Mouse (Mus musculus) neural tube, embryonic 13.5 days (tissue): ENCODE measurements around the gene Ppp1r13l. TPM values are rescaled to one million over a fixed set of nuclear protein-coding genes. Genes with fewer than 3 reads are reported as not detected.

Experiments used
- ATAC-seq: fragments of 200-750 bp; cut with Nextera tagmentation; 2 replicates; pipeline ENCODE4 v1.8.0; 2017; ENCODE audit warnings: low read depth, mild to moderate bottlenecking, moderate TSS enrichment, moderate library complexity
- H3K27ac ChIP-seq: fragments of 300-500 bp; sonication (generic); replicated peaks from 2 replicates; pipeline ENCODE4 v1.5.1; 2015; ENCODE audit warnings: moderate library complexity, mild to moderate bottlenecking, inconsistent platforms
- H3K27me3 ChIP-seq: fragments of 300-500 bp; sonication (generic); 2 replicates; pipeline ENCODE4 v1.6.1; 2015; ENCODE audit warnings: mild to moderate bottlenecking, inconsistent platforms
- H3K36me3 ChIP-seq: fragments of 300-500 bp; sonication (generic); 2 replicates; pipeline ENCODE4 v1.6.1; 2015; ENCODE audit warnings: mild to moderate bottlenecking, inconsistent platforms
- H3K4me1 ChIP-seq: fragments of 300-500 bp; sonication (generic); replicated peaks from 2 replicates; pipeline ENCODE4 v1.6.1; 2015; ENCODE audit warnings: inconsistent platforms
- H3K4me2 ChIP-seq: fragments of 300-500 bp; sonication (generic); 2 replicates; pipeline ENCODE4 v1.6.1; 2015; ENCODE audit warnings: inconsistent platforms, mild to moderate bottlenecking, moderate library complexity
- H3K4me3 ChIP-seq: fragments of 300-500 bp; sonication (generic); 2 replicates; pipeline ENCODE4 v1.5.1; 2015; ENCODE audit warnings: mild to moderate bottlenecking, inconsistent platforms
- H3K9ac ChIP-seq: fragments of 300-500 bp; sonication (generic); 2 replicates; pipeline ENCODE4 v1.6.1; 2015; ENCODE audit warnings: moderate library complexity, mild to moderate bottlenecking, inconsistent platforms
- H3K9me3 ChIP-seq: fragments of 300-500 bp; sonication (generic); 2 replicates; pipeline ENCODE4 v1.6.1; 2016; ENCODE audit warnings: inconsistent platforms
- WGBS: fragments of 180-500 bp; shearing (Covaris S2); methylation state at CpG from one replicate; pipeline ENCODE4 v1.1.7; 2015; 5-methylcytosine and 5-hydroxymethylcytosine counted together
- polyA plus RNA-seq: library from polyadenylated mRNA; unstranded; fragments of >200 nt; fragmentation: Nextera tagmentation; extraction: Ambion mirVana; gene quantifications from 2 replicates; pipeline ENCODE4 v1.2.1, GENCODE M21; 2015

Ppp1r13l gene
- polyA plus RNA-seq, 1 experiment from 2014 or later: 1.2 TPM

DNA sequence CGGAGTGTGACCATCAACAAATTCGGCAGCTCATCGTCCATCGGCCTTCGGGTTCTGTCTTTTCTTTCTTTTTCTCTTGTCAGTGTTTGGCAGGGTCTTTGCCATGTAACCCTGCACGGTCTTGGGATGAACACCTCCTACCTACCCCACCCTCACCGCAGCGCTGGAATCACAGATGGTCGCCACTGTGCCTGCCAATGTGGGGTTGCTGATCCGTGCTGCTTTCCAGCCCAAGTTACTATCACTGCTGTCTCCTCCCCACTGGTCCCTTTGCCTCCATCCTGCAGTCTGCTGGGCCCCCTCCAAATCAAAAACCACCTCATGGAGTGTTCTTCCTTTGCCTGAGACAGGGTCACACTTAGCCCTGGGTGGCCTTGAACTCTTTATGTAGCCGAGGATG lies 35.3 kb upstream of the Ppp1r13l start:
- whole genome bisulfite sequencing: 82% methylated on average over 11 of the region's 11 CpGs
- Histone ChIP-seq H3K4me2 (no peak overlapping the region), H3K9ac (no peak overlapping the region), H3K27ac (no peak overlapping the region), H3K9me3 (no peaks in the 10 kb centered on the region), H3K36me3 (no peaks in the 10 kb centered on the region), H3K4me1 (peaks cover 34% of the 10 kb centered on the region), H3K27me3 (0 out of 2 replicates have a peak, but pooled peaks cover 5% of the 10 kb centered on the region), H3K4me3 (no peak overlapping the region)
- no peak for ATAC-seq

DNA sequence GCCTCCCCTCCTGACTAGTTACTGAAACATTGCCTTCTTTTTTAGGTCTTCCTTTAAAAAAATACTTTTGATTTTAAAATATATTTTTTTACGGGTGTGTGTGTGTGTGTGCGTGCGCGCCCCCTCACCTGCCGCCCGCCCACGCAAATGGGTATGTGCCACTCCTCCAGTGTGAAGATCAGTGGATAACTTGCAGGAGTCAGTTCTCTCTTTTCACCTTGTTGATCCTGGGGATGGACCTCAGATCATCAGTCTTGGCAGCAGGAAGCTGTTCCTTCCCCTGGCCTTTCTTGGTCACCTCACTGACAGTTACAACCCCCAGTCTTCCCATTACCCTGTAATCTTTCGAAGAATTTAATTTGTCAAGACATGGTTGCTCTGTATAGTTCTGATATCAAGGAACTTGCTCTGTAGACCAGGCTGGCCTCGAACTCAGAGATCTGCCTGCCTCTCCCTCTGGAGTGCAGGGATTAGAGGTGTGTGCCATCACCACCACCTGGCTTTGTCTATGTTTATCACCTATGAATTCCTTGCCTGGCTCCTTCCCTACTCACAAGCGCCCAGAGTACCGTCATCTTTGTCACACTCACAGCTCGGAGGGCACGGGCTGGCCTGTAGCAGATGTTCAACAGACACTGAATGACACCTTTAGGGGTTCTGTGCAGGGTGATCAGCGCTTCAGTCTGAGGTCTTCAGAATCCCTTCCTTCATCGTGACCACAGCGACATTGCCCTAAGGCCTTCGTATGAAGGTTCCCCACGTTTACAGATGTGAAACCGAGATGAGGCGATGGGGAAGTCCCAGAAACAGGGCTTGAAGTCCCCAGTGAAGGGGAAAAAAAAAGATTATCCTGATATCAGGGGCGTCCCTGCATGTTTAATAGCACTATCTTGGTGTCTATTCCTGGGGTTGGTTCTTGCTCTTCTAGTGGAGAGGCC lies 34.0 kb upstream of the Ppp1r13l start:
- Histone ChIP-seq H3K4me2 (peak overlapping the region; percentile 72; the same call in 1 of the 2 replicates), H3K27ac (no peak overlapping the region), H3K9me3 (no peaks in the 10 kb centered on the region), H3K4me3 (no peak overlapping the region), H3K9ac (no peak overlapping the region), H3K27me3 (0 out of 2 replicates have a peak, but pooled peaks cover 5% of the 10 kb centered on the region), H3K4me1 (peaks cover 24% of the 10 kb centered on the region), H3K36me3 (no peaks in the 10 kb centered on the region)
- no peak for ATAC-seq
- 73% methylated on average over 21 of the region's 21 CpGs for WGBS

DNA sequence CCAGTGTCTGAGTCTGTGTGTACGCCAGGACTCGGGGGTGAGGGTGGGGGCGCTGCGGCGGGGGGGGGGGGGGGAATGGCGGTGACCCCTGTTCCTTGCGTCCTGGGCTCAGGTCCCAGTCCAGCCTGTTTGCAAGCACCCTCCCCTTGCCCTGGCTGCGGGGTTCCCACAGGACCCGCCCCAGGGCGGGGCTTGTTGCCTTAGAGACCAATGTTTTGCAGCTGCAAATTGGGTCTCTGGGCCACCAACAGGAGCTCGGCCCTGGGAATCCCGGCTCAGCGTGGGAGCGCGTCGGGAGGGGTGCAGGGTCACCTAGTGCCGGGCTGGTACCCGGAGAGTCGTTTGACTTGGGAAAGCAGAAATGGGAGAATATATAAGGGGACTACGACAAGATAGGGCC lies 33.2 kb upstream of the Ppp1r13l start:
- peaks cover 20% of the 10 kb centered on the region for H3K4me1 ChIP-seq
- H3K27ac ChIP-seq: peak overlapping the region; percentile 64
- peak overlapping the region; percentile 72 for H3K4me2 ChIP-seq
- peak overlapping the region; percentile 60 for H3K9ac ChIP-seq
- no peaks in the 10 kb centered on the region for H3K9me3 ChIP-seq
- H3K4me3 ChIP-seq: peak overlapping the region; percentile 39
- H3K27me3 ChIP-seq: 0 out of 2 replicates have a peak, but pooled peaks cover 5% of the 10 kb centered on the region
- WGBS: 0% methylated on average over 18 of the region's 20 CpGs
- H3K36me3 ChIP-seq: no peaks in the 10 kb centered on the region
- peak; percentile 46 for ATAC-seq

DNA sequence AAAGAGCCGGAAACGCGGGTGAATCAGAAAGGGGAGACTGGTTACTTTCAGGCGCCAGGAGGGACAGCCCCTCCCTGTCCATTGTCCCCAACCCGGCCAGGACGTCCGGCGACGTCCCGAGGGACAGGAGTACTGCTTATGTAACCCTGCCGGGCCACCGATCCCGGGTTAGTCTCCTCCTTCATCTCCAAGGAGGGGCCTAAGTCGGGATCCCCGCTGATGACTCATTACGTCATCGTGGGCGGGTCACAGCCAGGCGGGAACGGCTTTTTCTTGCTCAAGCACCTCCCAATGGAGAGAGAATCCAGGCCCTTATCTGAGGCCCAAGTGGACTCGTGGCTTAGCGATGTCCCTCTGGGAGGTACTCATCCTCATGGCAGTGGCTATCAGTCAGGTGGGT lies 32.4 kb upstream of the Ppp1r13l start:
- WGBS: under 1% methylated on average over 22 of the region's 22 CpGs
- peak; percentile 56 for ATAC-seq
- H3K9ac ChIP-seq: peak overlapping the region; percentile 60
- peak overlapping the region; percentile 72 for H3K4me2 ChIP-seq
- H3K4me3 ChIP-seq: peak overlapping the region; percentile 39
- H3K27me3 ChIP-seq: 0 out of 2 replicates have a peak, but pooled peaks cover 5% of the 10 kb centered on the region
- H3K27ac ChIP-seq: peak overlapping the region; percentile 64
- peaks cover 20% of the 10 kb centered on the region for H3K4me1 ChIP-seq
- H3K9me3 ChIP-seq: no peaks in the 10 kb centered on the region
- H3K36me3 ChIP-seq: no peaks in the 10 kb centered on the region

DNA sequence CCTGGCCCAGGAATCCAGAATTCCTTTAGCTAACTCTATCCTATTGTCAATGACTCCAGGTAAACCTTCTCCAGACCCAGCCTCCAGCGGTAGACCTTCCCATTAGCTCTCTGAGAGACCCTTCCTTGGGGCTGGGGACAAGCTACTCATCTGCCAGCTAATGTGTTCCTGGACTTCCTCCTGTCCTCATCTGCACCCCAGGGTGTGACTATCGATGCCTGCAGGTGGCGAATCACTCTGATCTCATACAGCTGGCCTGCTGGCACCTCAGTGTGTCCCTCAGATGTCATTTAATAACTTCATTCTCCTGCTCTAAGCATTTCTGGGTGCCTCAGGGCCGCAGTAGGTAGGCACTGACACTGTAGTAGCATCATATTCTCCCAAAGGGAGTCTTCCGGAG lies 31.8 kb upstream of the Ppp1r13l start:
- Histone ChIP-seq H3K4me2 (peak overlapping the region; percentile 72), H3K9me3 (no peaks in the 10 kb centered on the region), H3K36me3 (no peaks in the 10 kb centered on the region), H3K4me3 (no peak overlapping the region), H3K27ac (no peak overlapping the region), H3K4me1 (peaks cover 20% of the 10 kb centered on the region), H3K27me3 (no peaks in the 10 kb centered on the region), H3K9ac (peak overlapping the region; percentile 60; the same call in 1 of the 2 replicates)
- no peak for ATAC-seq
- 84% methylated on average over 5 of the region's 5 CpGs for WGBS

DNA sequence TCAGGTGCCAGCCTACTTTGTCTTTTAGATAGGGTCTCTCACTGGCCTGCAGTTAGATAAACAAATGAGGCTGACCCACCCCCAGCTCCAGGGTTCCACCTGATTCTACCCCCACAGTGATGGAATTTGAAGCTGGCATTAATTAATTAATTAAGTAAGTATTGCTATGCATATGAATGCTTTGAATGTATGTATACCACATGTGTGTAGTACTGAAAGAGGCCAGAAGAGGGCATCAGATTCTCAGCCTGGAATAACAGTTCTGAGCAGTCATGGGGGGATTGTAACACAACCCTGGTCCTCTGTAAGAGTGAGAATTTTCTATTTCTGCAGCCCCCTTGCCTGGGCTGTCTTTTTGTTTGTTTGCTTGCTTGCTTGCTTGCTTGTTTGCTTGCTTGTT lies 31.1 kb upstream of the Ppp1r13l start:
- no peak for ATAC-seq
- no peaks in the 10 kb centered on the region for H3K36me3 ChIP-seq
- H3K27me3 ChIP-seq: no peaks in the 10 kb centered on the region
- no peak overlapping the region for H3K27ac ChIP-seq
- no peaks in the 10 kb centered on the region for H3K9me3 ChIP-seq
- H3K4me3 ChIP-seq: no peak overlapping the region
- H3K4me1 ChIP-seq: peaks cover 22% of the 10 kb centered on the region
- no peak overlapping the region for H3K9ac ChIP-seq
- no peak overlapping the region for H3K4me2 ChIP-seq

DNA sequence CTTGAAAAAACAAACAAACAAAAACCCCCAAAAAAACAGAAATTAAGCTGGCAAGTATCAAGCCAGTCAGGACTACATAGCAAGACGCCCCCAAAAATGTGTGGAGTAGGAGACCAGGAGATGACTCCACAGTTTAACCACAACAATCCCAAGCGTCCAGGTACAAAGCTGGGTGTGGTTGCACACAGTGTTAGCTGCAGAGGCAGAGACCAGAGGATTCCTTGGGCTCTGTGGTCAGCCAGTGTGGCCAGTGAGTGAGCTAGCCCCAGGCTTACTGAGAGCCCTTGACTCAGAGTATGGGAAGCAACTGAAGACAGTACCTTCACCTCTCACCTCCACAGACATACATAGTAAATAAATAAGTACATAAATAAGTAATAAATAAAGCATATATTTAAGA lies 27.6 kb upstream of the Ppp1r13l start:
- H3K27me3 ChIP-seq: no peaks in the 10 kb centered on the region
- no peaks in the 10 kb centered on the region for H3K36me3 ChIP-seq
- ATAC-seq: no peak
- no peak overlapping the region for H3K27ac ChIP-seq
- no peaks in the 10 kb centered on the region for H3K9me3 ChIP-seq
- H3K4me1 ChIP-seq: peaks cover 20% of the 10 kb centered on the region
- H3K9ac ChIP-seq: no peak overlapping the region
- peak overlapping the region; percentile 51; the same call in 1 of the 2 replicates for H3K4me3 ChIP-seq
- no peak overlapping the region for H3K4me2 ChIP-seq
- WGBS: 70% methylated on average over 2 of the region's 2 CpGs

DNA sequence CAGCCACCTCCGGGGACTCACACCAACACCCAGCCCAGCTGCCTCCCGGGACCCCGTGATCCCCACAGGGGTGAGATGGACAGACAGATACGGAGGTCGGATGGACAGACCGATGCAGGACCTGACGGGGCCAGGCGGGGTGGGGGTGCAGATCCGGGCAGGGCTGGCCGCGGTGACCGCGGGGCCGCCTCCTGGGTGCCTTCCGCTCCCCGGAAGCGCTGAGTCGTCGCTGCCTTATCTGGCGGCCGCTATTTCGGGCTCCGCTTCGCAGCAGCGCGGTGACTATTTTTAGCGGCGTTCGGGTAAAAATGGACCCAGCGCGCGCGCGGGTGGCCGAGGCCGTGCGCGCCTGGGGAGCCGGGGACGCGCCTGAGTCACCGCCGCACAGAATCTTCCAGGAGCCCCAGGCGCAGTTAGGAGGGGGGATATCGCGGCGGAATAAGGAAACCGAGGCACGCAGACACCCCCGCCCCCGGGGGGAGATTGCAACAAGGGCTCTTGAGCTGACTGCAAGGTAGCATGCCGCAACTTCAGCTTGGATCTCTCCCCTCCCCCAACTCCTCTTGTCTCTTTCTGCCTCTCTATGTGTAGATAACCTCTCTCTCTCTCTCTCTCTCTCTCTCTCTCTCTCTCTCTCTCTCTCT lies 26.7 kb upstream of the Ppp1r13l start:
- Histone ChIP-seq H3K9ac (peak overlapping the region; percentile 82), H3K4me1 (peaks cover 11% of the 10 kb centered on the region), H3K27me3 (no peaks in the 10 kb centered on the region), H3K4me2 (peak overlapping the region; percentile 75), H3K36me3 (no peaks in the 10 kb centered on the region), H3K4me3 (peak overlapping the region; percentile 51), H3K27ac (peak overlapping the region; percentile 75), H3K9me3 (no peaks in the 10 kb centered on the region)
- ATAC-seq: peak; percentile 45
- under 1% methylated on average over 50 of the region's 52 CpGs for WGBS

DNA sequence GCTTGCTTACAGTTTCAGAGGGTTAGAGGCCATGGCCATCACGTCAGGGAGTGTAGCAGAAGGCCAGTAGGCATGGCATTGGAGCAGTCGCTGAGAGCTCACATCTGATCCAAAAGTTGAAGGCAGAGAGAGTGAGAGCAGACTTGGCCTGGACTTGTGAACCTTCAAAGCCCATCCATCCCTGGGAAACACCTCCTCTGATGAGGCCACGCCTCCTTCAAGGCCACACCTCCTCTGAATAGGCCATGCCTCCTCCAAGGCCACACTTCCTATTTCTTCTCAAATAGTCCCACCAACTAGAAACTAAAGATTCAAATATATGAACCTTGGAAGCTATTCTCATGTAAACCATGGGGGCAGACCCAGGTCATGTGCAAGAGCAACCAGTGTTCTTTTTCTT lies 24.0 kb upstream of the Ppp1r13l start:
- Histone ChIP-seq H3K4me1 (peaks cover 9% of the 10 kb centered on the region), H3K27me3 (peaks cover 4% of the 10 kb centered on the region; the same call in 1 of the 2 replicates), H3K27ac (no peak overlapping the region), H3K9ac (no peak overlapping the region), H3K4me2 (no peak overlapping the region), H3K9me3 (no peaks in the 10 kb centered on the region), H3K36me3 (no peaks in the 10 kb centered on the region), H3K4me3 (no peak overlapping the region)
- ATAC-seq: no peak
- WGBS: 39% methylated on average over 3 of the region's 3 CpGs

DNA sequence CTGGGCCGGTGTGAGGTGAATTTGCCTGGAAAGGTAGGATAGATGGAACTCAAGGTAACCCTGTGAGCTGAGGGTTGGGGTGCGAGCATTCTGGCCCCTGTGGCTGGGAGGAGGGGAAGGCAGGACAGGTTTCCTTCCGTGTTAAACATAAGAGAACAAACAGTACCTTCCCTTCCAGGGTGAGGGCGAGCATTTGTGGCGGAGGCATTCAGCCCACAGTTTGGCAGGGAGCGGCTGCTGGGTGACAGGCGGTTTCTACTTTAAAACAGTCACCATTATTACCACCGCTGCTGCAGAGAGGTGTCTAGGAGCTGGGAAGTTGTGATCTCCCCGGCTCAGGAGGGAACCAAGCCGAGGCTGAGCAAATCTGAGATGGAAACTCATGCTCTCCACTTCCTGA lies 22.4 kb upstream of the Ppp1r13l start:
- peaks cover 19% of the 10 kb centered on the region for H3K27me3 ChIP-seq
- H3K9me3 ChIP-seq: no peaks in the 10 kb centered on the region
- WGBS: 64% methylated on average over 10 of the region's 10 CpGs
- H3K4me2 ChIP-seq: no peak overlapping the region
- H3K36me3 ChIP-seq: no peaks in the 10 kb centered on the region
- H3K4me1 ChIP-seq: peaks cover 20% of the 10 kb centered on the region
- no peak overlapping the region for H3K9ac ChIP-seq
- H3K27ac ChIP-seq: no peak overlapping the region
- no peak overlapping the region for H3K4me3 ChIP-seq
- ATAC-seq: no peak

DNA sequence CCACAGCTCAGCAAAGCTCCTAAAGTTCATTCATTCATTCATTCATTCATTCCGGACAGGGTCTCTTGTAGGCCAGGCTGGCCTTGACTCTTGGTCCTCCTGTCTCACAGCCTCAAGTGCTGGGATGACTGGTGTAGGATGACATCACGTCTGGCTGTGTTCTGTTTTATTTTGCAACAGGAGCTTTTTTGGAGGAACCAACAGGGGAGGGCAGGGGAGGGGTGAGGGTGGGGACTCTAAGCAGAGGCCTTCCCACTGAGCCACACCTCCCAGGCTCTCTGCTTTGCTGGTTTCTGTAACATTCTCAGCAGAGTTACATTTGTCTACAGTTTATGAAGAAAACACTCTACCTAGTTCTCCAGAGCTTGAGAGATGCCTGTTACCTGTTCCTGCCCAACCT lies 21.5 kb upstream of the Ppp1r13l start:
- no peak overlapping the region for H3K4me2 ChIP-seq
- WGBS: 52% methylated on average over 2 of the region's 2 CpGs
- no peak overlapping the region for H3K4me3 ChIP-seq
- no peaks in the 10 kb centered on the region for H3K9me3 ChIP-seq
- no peaks in the 10 kb centered on the region for H3K36me3 ChIP-seq
- no peak overlapping the region for H3K27ac ChIP-seq
- H3K4me1 ChIP-seq: peaks cover 28% of the 10 kb centered on the region
- no peak for ATAC-seq
- H3K9ac ChIP-seq: no peak overlapping the region
- peaks cover 22% of the 10 kb centered on the region for H3K27me3 ChIP-seq

DNA sequence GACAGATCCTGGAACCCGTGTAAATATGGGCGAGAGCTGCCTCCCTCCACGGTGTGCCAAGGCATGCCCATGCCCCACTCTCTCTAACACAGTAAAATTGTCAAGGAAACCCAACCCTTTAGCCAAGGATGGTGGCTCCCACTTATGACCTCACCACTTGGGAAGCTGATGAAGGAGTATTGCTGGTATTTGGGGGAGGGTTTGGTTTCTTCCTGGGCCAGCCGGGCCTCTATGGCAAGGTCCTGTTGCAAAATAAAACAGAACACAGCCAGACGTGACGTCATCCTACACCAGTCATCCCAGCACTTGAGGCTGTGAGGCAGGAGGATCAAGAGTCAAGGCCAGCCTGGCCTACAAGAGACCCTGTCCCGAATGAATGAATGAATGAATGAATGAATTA lies 21.0 kb upstream of the Ppp1r13l start:
- Histone ChIP-seq H3K4me1 (peaks cover 24% of the 10 kb centered on the region), H3K9me3 (no peaks in the 10 kb centered on the region), H3K4me2 (no peak overlapping the region), H3K9ac (0 out of 2 replicates have a peak overlapping the region, but pooled peaks have one; percentile 12), H3K27ac (no peak overlapping the region), H3K36me3 (no peaks in the 10 kb centered on the region), H3K4me3 (no peak overlapping the region), H3K27me3 (peaks cover 22% of the 10 kb centered on the region)
- 73% methylated on average over 7 of the region's 7 CpGs for WGBS
- no peak for ATAC-seq
